Mouse (Mus musculus): ENCODE results near the gene Gpr137c. TPM values are rescaled to one million over a fixed set of nuclear protein-coding genes. Genes with fewer than 3 reads are reported as not detected.

Gpr137c gene
- polyA plus RNA-seq, 1 experiment from 2014 or later: 0.10 TPM

GRCm38 (mm10) chr14:45217693-45218092 lies 1.8 kb upstream of the Gpr137c start:
- Histone ChIP-seq H3K4me1 (replicated peaks) (peaks cover 23% of the 10 kb centered on the region), H3K27ac (no peak overlapping the region), H3K36me3 (no peaks in the 10 kb centered on the region), H3K27me3 (peaks cover 32% of the 10 kb centered on the region), H3K9me3 (replicated peaks) (no peaks in the 10 kb centered on the region), H3K4me3 (replicated peaks) (no peak overlapping the region), H3K9ac (no peak overlapping the region), H3K4me2 (no peak overlapping the region)
- DNase-seq (no peak), ATAC-seq (ENCODE audit: low read depth) (no peak)
- WGBS (ENCODE audit: insufficient replicate concordance): 71% methylated on average over 4 of the region's 4 CpGs

- H3K4me2 ChIP-seq: peak within 1 kb of the TSS; percentile 95
- DNase-seq (peak; percentile 22), ATAC-seq (ENCODE audit: low read depth) (peak; percentile 6)
- H3K27me3 ChIP-seq: peaks cover 32% of the 10 kb centered on the region
- H3K4me3 ChIP-seq (replicated peaks): peak within 1 kb of the TSS; percentile 69
- H3K9me3 ChIP-seq (replicated peaks): no peaks in the 10 kb centered on the region
- under 1% methylated on average over 59 of the region's 59 CpGs for WGBS (ENCODE audit: insufficient replicate concordance)
- H3K9ac ChIP-seq: peak within 1 kb of the TSS; percentile 73
- no peaks in the 10 kb centered on the region for H3K36me3 ChIP-seq
- H3K4me1 ChIP-seq (replicated peaks): peaks cover 23% of the 10 kb centered on the region
- peak within 1 kb of the TSS; percentile 43 for H3K27ac ChIP-seq
Observed at GRCm38 (mm10) chr14:45220090-45220956, 806 bp downstream of the Gpr137c start, which contains the start of gene Txndc16. Gene Txndc16, minus strand, starts transcription at chr14:45220328.

GRCm38 (mm10) chr14:45220957-45221630 lies 1.6 kb downstream of the Gpr137c start:
- Histone ChIP-seq H3K9me3 (replicated peaks) (no peaks in the 10 kb centered on the region), H3K4me3 (replicated peaks) (peak overlapping the region; percentile 69), H3K36me3 (no peaks in the 10 kb centered on the region), H3K27ac (no peak overlapping the region), H3K4me1 (replicated peaks) (peaks cover 23% of the 10 kb centered on the region), H3K9ac (peak overlapping the region; percentile 73), H3K4me2 (peak overlapping the region; percentile 95), H3K27me3 (peaks cover 32% of the 10 kb centered on the region)
- no peak for ATAC-seq (ENCODE audit: low read depth)
- WGBS (ENCODE audit: insufficient replicate concordance): 13% methylated on average over 11 of the region's 11 CpGs
- no peak for DNase-seq

- DNase-seq: no peak
- no peaks in the 10 kb centered on the region for H3K4me1 ChIP-seq (replicated peaks)
- no peaks in the 10 kb centered on the region for H3K27me3 ChIP-seq
- WGBS (ENCODE audit: insufficient replicate concordance): 38% methylated on average over 2 of the region's 2 CpGs
- no peak overlapping the region for H3K4me3 ChIP-seq (replicated peaks)
- ATAC-seq (ENCODE audit: low read depth): no peak
- no peak overlapping the region for H3K4me2 ChIP-seq
- H3K9me3 ChIP-seq (replicated peaks): no peaks in the 10 kb centered on the region
- no peaks in the 10 kb centered on the region for H3K36me3 ChIP-seq
- no peak overlapping the region for H3K27ac ChIP-seq
- H3K9ac ChIP-seq: no peak overlapping the region
Observed at GRCm38 (mm10) chr14:45239042-45239441, 19.5 kb downstream of the Gpr137c start.

GRCm38 (mm10) chr14:45241613-45242012 lies 22.1 kb downstream of the Gpr137c start:
- H3K9ac ChIP-seq: no peak overlapping the region
- no peak overlapping the region for H3K4me2 ChIP-seq
- H3K4me3 ChIP-seq (replicated peaks): no peak overlapping the region
- no peaks in the 10 kb centered on the region for H3K4me1 ChIP-seq (replicated peaks)
- no peak overlapping the region for H3K27ac ChIP-seq
- no peaks in the 10 kb centered on the region for H3K9me3 ChIP-seq (replicated peaks)
- DNase-seq (no peak), ATAC-seq (ENCODE audit: low read depth) (no peak)
- H3K27me3 ChIP-seq: no peaks in the 10 kb centered on the region
- 40% methylated on average over 1 of the region's 1 CpGs for WGBS (ENCODE audit: insufficient replicate concordance)
- H3K36me3 ChIP-seq: no peaks in the 10 kb centered on the region

GRCm38 (mm10) chr14:45251548-45252076 lies 32.1 kb downstream of the Gpr137c start:
- Histone ChIP-seq H3K27me3 (no peaks in the 10 kb centered on the region), H3K27ac (no peak overlapping the region), H3K9ac (no peak overlapping the region), H3K4me2 (no peak overlapping the region), H3K36me3 (no peaks in the 10 kb centered on the region), H3K9me3 (replicated peaks) (no peaks in the 10 kb centered on the region), H3K4me3 (replicated peaks) (no peak overlapping the region), H3K4me1 (replicated peaks) (no peaks in the 10 kb centered on the region)
- DNase-seq (no peak), ATAC-seq (ENCODE audit: low read depth) (no peak)
- WGBS (ENCODE audit: insufficient replicate concordance): 73% methylated on average over 4 of the region's 4 CpGs

- Histone ChIP-seq H3K4me2 (no peak overlapping the region), H3K27ac (no peak overlapping the region), H3K27me3 (no peaks in the 10 kb centered on the region), H3K4me3 (replicated peaks) (no peak overlapping the region), H3K4me1 (replicated peaks) (no peaks in the 10 kb centered on the region), H3K9me3 (replicated peaks) (no peaks in the 10 kb centered on the region), H3K9ac (no peak overlapping the region), H3K36me3 (no peaks in the 10 kb centered on the region)
- DNase-seq (no peak), ATAC-seq (ENCODE audit: low read depth) (no peak)
- WGBS (ENCODE audit: insufficient replicate concordance): 72% methylated on average over 3 of the region's 3 CpGs
Observed at GRCm38 (mm10) chr14:45263831-45264592, 44.5 kb downstream of the Gpr137c start.

- no peak overlapping the region for H3K9ac ChIP-seq
- H3K4me2 ChIP-seq: no peak overlapping the region
- no peak for ATAC-seq (ENCODE audit: low read depth)
- H3K27me3 ChIP-seq: no peaks in the 10 kb centered on the region
- no peak overlapping the region for H3K27ac ChIP-seq
- no peaks in the 10 kb centered on the region for H3K9me3 ChIP-seq (replicated peaks)
- H3K4me1 ChIP-seq (replicated peaks): no peaks in the 10 kb centered on the region
- no peak overlapping the region for H3K4me3 ChIP-seq (replicated peaks)
- no peaks in the 10 kb centered on the region for H3K36me3 ChIP-seq
- WGBS (ENCODE audit: insufficient replicate concordance): 69% methylated on average over 6 of the region's 6 CpGs
- DNase-seq: no peak
Observed at GRCm38 (mm10) chr14:45275816-45276215, 56.3 kb downstream of the Gpr137c start.

GRCm38 (mm10) chr14:45282066-45282465 lies 62.5 kb downstream of the Gpr137c start:
- Histone ChIP-seq H3K36me3 (peaks cover 5% of the 10 kb centered on the region), H3K4me1 (replicated peaks) (no peaks in the 10 kb centered on the region), H3K4me2 (no peak overlapping the region), H3K9ac (no peak overlapping the region), H3K27ac (no peak overlapping the region), H3K4me3 (replicated peaks) (no peak overlapping the region), H3K27me3 (no peaks in the 10 kb centered on the region), H3K9me3 (replicated peaks) (no peaks in the 10 kb centered on the region)
- WGBS (ENCODE audit: insufficient replicate concordance): 76% methylated on average over 3 of the region's 3 CpGs
- ATAC-seq (ENCODE audit: low read depth) (no peak), DNase-seq (no peak)

GRCm38 (mm10) chr14:45291608-45292007 lies 72.1 kb downstream of the Gpr137c start:
- DNase-seq (no peak), ATAC-seq (ENCODE audit: low read depth) (no peak)
- Histone ChIP-seq H3K27me3 (no peaks in the 10 kb centered on the region), H3K4me3 (replicated peaks) (no peak overlapping the region), H3K9me3 (replicated peaks) (no peaks in the 10 kb centered on the region), H3K4me2 (no peak overlapping the region), H3K4me1 (replicated peaks) (no peaks in the 10 kb centered on the region), H3K36me3 (peaks cover 62% of the 10 kb centered on the region), H3K9ac (no peak overlapping the region), H3K27ac (no peak overlapping the region)
- WGBS (ENCODE audit: insufficient replicate concordance): 73% methylated on average over 4 of the region's 4 CpGs

- Histone ChIP-seq H3K4me3 (replicated peaks) (no peak overlapping the region), H3K27ac (no peak overlapping the region), H3K4me1 (replicated peaks) (peaks cover 13% of the 10 kb centered on the region), H3K9me3 (replicated peaks) (no peaks in the 10 kb centered on the region), H3K36me3 (peaks cover 64% of the 10 kb centered on the region), H3K9ac (no peak overlapping the region), H3K27me3 (no peaks in the 10 kb centered on the region), H3K4me2 (no peak overlapping the region)
- ATAC-seq (ENCODE audit: low read depth) (no peak), DNase-seq (no peak)
- WGBS (ENCODE audit: insufficient replicate concordance): 74% methylated on average over 4 of the region's 4 CpGs
Observed at GRCm38 (mm10) chr14:45303939-45304338, 84.4 kb downstream of the Gpr137c start.

All from liver, embryonic 13.5 days (tissue).